Mouse (Mus musculus) liver, adult 2 months (tissue): ENCODE data around the gene Hps3. TPM values are rescaled to one million over a fixed set of nuclear protein-coding genes. Genes with fewer than 3 reads are reported as not detected.

Source experiments
- DNase-seq: peaks from one replicate; pipeline ENCODE4 v3.0.0-alpha.2; 2011; ENCODE audit warnings: low read depth, low spot score; ENCODE audit errors: extremely low read depth
- H3K27ac ChIP-seq: fragments of 200-500 bp; replicated peaks from 2 replicates; pipeline ENCODE4 v1.5.1; 2012; ENCODE audit warnings: low read depth, mild to moderate bottlenecking, control low read depth, inconsistent platforms, low read length; ENCODE audit not compliant: insufficient read depth
- H3K27me3 ChIP-seq: fragments of 200-500 bp; 2 replicates; pipeline ENCODE4 v1.6.1; 2012; ENCODE audit warnings: mild to moderate bottlenecking, moderate library complexity, low read length, inconsistent platforms; ENCODE audit not compliant: control insufficient read depth, insufficient read depth
- H3K36me3 ChIP-seq: fragments of 200-500 bp; 2 replicates; pipeline ENCODE4 v1.6.1; 2012; ENCODE audit warnings: low read length, inconsistent platforms; ENCODE audit not compliant: control insufficient read depth, insufficient read depth
- H3K4me1 ChIP-seq: fragments of 200-500 bp; 2 replicates; pipeline ENCODE4 v1.6.1; 2011; ENCODE audit warnings: low read length; ENCODE audit not compliant: control insufficient read depth, insufficient read depth
- H3K4me3 ChIP-seq: fragments of 200-500 bp; 2 replicates; pipeline ENCODE4 v1.5.1; 2011; ENCODE audit warnings: low read depth, mild to moderate bottlenecking, control low read depth, low read length, moderate library complexity; ENCODE audit not compliant: insufficient read depth
- H3K79me2 ChIP-seq: fragments of 200-500 bp; 2 replicates; pipeline ENCODE4 v1.6.1; 2012; ENCODE audit warnings: inconsistent platforms, mild to moderate bottlenecking, low read length, moderate library complexity; ENCODE audit not compliant: control insufficient read depth, insufficient read depth
- H3K9ac ChIP-seq: fragments of 200-500 bp; 2 replicates; pipeline ENCODE4 v1.6.1; 2012; ENCODE audit warnings: low read depth, mild to moderate bottlenecking, control low read depth, inconsistent platforms, low read length
- CTCF ChIP-seq: fragments of 200-500 bp; IDR thresholded peaks from 2 replicates; pipeline ENCODE4 v1.5.1; 2011; ENCODE audit warnings: low read depth, low read length, control low read depth
- POLR2A ChIP-seq: fragments of 200-500 bp; IDR thresholded peaks from 2 replicates; pipeline ENCODE4 v1.6.1; 2011; ENCODE audit warnings: low read length, control low read depth; ENCODE audit not compliant: insufficient read depth; ENCODE audit errors: extremely low read depth
- WGBS: fragments of 180-500 bp; shearing (Covaris S2); methylation state at CpG from one replicate; pipeline ENCODE4 v1.1.7; 2018; 5-methylcytosine and 5-hydroxymethylcytosine counted together
- polyA plus RNA-seq: library from polyadenylated mRNA; depleted of rRNA; stranded (reverse); fragments of >200 nt; gene quantifications from 2 replicates; pipeline ENCODE4 v1.2.3, GENCODE M21; 2012
- total RNA-seq: library from RNA; depleted of rRNA; stranded (reverse); fragments of >200 nt; gene quantifications from 2 replicates; pipeline ENCODE4 v1.2.3, GENCODE M21; 2014

The Hps3 gene
- total and polyA plus RNA-seq, 2 experiments, result 8.6 to 11.7 TPM

DNA sequence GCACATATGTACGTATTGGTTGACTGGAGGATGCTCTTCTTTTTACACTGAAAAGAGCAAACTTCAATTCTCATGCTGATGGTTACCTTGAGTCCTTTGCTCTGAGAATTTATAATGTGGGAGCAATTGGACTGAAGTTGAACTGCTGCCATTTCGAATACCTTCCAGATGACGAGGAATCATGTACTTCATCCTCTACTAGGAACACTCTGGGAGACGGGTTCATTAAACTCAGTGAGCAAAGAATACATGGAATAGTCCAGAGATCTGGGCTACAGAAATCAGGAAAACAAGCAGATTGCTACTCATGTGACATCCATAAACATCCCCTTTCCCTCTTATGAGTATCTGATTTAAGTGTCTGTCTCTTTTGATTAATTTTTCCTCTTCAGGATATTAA is 954 bp upstream of the Hps3 start:
- no peak overlapping the region for H3K4me3 ChIP-seq
- WGBS, result 91% methylated on average over 4 of the region's 4 CpGs
- TF ChIP-seq POLR2A (no peak), CTCF (no peak)
- no peak overlapping the region for H3K9ac ChIP-seq
- H3K79me2 ChIP-seq, result peaks cover 8% of the 10 kb centered on the region; the same call in 1 of the 2 replicates
- DNase-seq, result no peak
- H3K36me3 ChIP-seq, result no peaks in the 10 kb centered on the region
- no peaks in the 10 kb centered on the region for H3K27me3 ChIP-seq
- peaks cover 6% of the 10 kb centered on the region for H3K4me1 ChIP-seq
- no peak overlapping the region for H3K27ac ChIP-seq

GRCm38 (mm10) chr3:20033761-20034718 is 1.1 kb downstream of the Hps3 start:
- TF ChIP-seq POLR2A (no peak), CTCF (no peak)
- Histone ChIP-seq H3K9ac (peak overlapping the region; percentile 21), H3K27me3 (no peaks in the 10 kb centered on the region), H3K36me3 (0 out of 2 replicates have a peak, but pooled peaks cover 3% of the 10 kb centered on the region), H3K4me1 (peaks cover 6% of the 10 kb centered on the region), H3K4me3 (peak overlapping the region; percentile 87), H3K27ac (peak overlapping the region; percentile 10), H3K79me2 (peaks cover 8% of the 10 kb centered on the region; the same call in 1 of the 2 replicates)
- WGBS, result 13% methylated on average over 10 of the region's 10 CpGs
- DNase-seq, result no peak

DNA sequence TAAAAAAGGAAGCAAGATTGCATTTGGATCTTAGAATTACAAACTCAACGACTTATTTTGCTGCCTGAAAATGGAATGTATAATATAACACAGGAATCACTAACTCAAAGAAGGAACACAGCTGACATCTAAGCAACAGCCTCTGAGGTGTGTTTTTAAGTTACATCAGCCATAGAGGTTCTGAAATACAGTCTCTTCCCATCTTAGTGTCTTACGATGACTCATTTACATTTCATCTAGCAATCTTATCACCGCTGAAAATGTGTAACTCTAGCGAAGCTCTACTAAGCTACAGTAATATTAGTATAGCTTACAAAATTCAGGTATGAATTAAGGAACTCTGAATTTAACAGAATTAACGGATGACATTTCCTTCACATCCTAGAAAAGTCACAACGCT is 4.3 kb downstream of the Hps3 start:
- Histone ChIP-seq H3K4me1 (peaks cover 6% of the 10 kb centered on the region), H3K36me3 (peaks cover 19% of the 10 kb centered on the region), H3K4me3 (no peak overlapping the region), H3K27ac (no peak overlapping the region), H3K27me3 (no peaks in the 10 kb centered on the region), H3K9ac (no peak overlapping the region), H3K79me2 (peaks cover 8% of the 10 kb centered on the region; the same call in 1 of the 2 replicates)
- 90% methylated on average over 6 of the region's 6 CpGs for WGBS
- DNase-seq, result no peak
- TF ChIP-seq CTCF (no peak), POLR2A (no peak)

DNA sequence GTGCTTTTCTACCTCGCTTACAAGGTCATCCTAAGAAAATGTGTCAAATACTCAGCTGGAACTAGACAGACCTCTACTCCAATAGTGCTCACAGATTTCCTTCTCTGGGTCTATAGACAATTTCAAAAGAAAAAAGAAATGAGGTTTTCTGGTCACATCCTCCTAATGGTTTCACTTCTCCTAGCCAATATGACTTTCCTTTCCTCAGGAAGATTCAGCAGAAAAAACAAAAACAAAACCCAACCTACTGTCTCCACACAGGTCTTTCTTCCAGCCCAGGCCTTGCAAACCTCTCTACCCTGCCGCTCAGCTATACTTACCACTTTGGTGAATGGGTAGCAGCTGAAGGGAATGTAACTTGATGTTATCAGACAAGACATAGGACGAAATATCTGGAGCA is 6.5 kb downstream of the Hps3 start:
- Histone ChIP-seq H3K4me1 (peaks cover 2% of the 10 kb centered on the region; the same call in 1 of the 2 replicates), H3K27ac (no peak overlapping the region), H3K4me3 (no peak overlapping the region), H3K36me3 (peaks cover 32% of the 10 kb centered on the region), H3K27me3 (no peaks in the 10 kb centered on the region), H3K79me2 (peaks cover 5% of the 10 kb centered on the region; the same call in 1 of the 2 replicates), H3K9ac (no peak overlapping the region)
- WGBS, result 91% methylated on average over 3 of the region's 3 CpGs
- DNase-seq, result no peak
- TF ChIP-seq CTCF (no peak), POLR2A (no peak)

DNA sequence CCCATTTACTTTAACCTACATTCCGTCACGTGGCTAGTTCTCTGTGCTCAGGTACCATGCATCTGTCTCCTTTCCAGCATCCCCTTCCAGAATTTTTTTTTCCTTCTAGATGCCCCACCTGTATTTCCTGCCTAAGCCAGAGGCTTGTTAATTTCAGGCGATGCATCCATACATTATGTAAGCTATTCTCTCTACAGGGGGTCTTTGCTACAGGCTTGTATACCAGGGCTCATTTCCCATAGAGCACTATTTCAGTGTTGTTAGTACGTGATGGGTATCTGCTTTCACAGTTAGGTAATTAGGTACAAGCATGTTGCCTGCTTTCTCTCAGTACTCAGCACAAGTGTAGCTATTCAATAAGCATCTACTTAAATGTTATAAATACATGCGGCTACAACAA is 7.3 kb downstream of the Hps3 start:
- Histone ChIP-seq H3K79me2 (peaks cover under 1% of the 10 kb centered on the region; the same call in 1 of the 2 replicates), H3K27ac (no peak overlapping the region), H3K4me1 (no peaks in the 10 kb centered on the region), H3K27me3 (no peaks in the 10 kb centered on the region), H3K36me3 (peaks cover 33% of the 10 kb centered on the region), H3K4me3 (no peak overlapping the region), H3K9ac (no peak overlapping the region)
- no peak for DNase-seq
- TF ChIP-seq CTCF (no peak), POLR2A (no peak)
- WGBS, result 95% methylated on average over 5 of the region's 5 CpGs
